ENCODE assay signal across 17 mouse cellular contexts in the genomic region with DNA sequence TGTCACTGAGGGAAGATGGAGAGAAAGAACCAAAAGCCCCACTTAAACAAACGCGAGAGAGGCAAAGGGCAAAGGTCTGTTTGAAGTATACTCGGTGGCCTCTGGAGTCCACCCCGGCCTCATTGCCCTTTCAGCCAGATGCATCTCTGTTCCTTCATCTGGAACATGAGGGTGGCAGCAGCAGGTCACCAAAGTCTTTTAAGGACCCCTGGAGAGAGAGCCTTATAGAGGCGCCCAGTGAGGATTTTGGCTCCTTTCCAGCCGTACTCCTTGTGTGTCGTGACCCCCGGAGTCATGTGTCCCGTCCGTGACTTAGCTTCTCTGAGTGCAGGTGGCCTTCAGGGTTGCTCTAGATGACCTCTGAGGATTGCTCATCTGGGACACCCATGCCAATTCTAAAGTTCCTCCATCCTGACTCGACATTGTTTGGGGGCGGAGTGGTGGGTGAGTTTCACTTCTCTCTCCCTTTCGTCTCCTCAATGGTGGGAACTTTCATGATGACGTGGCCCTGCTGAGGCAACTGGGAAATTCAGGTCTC. TPM values are rescaled to one million over a fixed set of nuclear protein-coding genes. Genes with fewer than 3 reads are reported as not detected.
DNase-seq lines count a peak whose midpoint lies in the region; ATAC-seq and TF ChIP-seq lines count a peak whose summit lies in the region.
"Had no signal": no experiment of that assay in that cellular context is flagged by ENCODE, and none has a peak within 500 bp of the region (broad histone marks: within the 10 kb centered on the region; RNA-seq: fewer than 3 reads in every experiment).

No protein-coding gene starts in this region.

- H3K27ac ChIP-seq in intestine, embryonic 16.5 days (ENCODE audit: low read length), result no peak overlapping the region
- no peak overlapping the region for H3K27ac ChIP-seq in thymus, adult 2 months (ENCODE audit: control insufficient read depth, insufficient read depth, low read length)
- H3K27ac ChIP-seq in hindbrain, embryonic 10.5 days, result no peak overlapping the region
- H3K27ac ChIP-seq: embryonic facial prominence, embryonic 13.5 days; heart, embryonic 10.5 days; limb, embryonic 12.5 days; stomach, embryonic 15.5 days had no signal

- no peak for TF ChIP-seq CTCF in thymus, adult 2 months (IDR thresholded peaks at IDR 0.05; ENCODE audit: borderline replicate concordance, control insufficient read depth, extremely low read depth, insufficient read depth, low read length, poor library complexity)

- DNase-seq in layer of hippocampus, adult 11-12 months (ENCODE audit: low spot score), result peak; percentile 18
- no peak for DNase-seq in layer of hippocampus, postnatal 25 days (ENCODE audit: extremely low spot score in 1 of 2, low spot score in 1 of 2)
- DNase-seq in adrenal gland, postnatal 10 days, result peak; percentile 11
- DNase-seq in kidney, postnatal 4 days, result peak; percentile 27 to 56
- no peak for DNase-seq in frontal cortex, postnatal 14 days (ENCODE audit: low spot score in 2 of 2)
- DNase-seq in thymus, adult 2 months, result no peak
- DNase-seq in hindbrain, embryonic 10.5 days (ENCODE audit: low spot score), result no peak
- DNase-seq: cerebellum, adult 9-11 months; layer of hippocampus, postnatal 36 days; lung, postnatal 14 days; right cerebral cortex, postnatal 25 days had no signal

- no peaks in the 10 kb centered on the region for H3K27me3 ChIP-seq in intestine, embryonic 16.5 days (replicated peaks; ENCODE audit: control insufficient read depth, insufficient read depth, low read length)
- H3K27me3 ChIP-seq in thymus, adult 2 months (ENCODE audit: control insufficient read depth, insufficient read depth, low read length), result no peaks in the 10 kb centered on the region
- no peaks in the 10 kb centered on the region for H3K27me3 ChIP-seq in hindbrain, embryonic 10.5 days (ENCODE audit: insufficient read depth, poor library complexity, severe bottlenecking)
- H3K27me3 ChIP-seq: embryonic facial prominence, embryonic 13.5 days; stomach, embryonic 15.5 days had no signal

- no peaks in the 10 kb centered on the region for H3K9me3 ChIP-seq in intestine, embryonic 16.5 days (ENCODE audit: control insufficient read depth, low read length)
- no peaks in the 10 kb centered on the region for H3K9me3 ChIP-seq in hindbrain, embryonic 10.5 days
- H3K9me3 ChIP-seq: embryonic facial prominence, embryonic 13.5 days; heart, embryonic 10.5 days; limb, embryonic 12.5 days; stomach, embryonic 15.5 days had no signal

- TF ChIP-seq POLR2A in thymus, adult 2 months (IDR thresholded peaks at IDR 0.05; ENCODE audit: control insufficient read depth, extremely low read depth, insufficient read depth, low read length, poor library complexity), result no peak

- no peak overlapping the region for H3K4me2 ChIP-seq in intestine, embryonic 16.5 days (ENCODE audit: low read depth, low read length)
- H3K4me2 ChIP-seq: embryonic facial prominence, embryonic 13.5 days; limb, embryonic 12.5 days; stomach, embryonic 15.5 days had no signal

- no peak overlapping the region for H3K4me3 ChIP-seq in intestine, embryonic 16.5 days (ENCODE audit: low read length)
- no peak overlapping the region for H3K4me3 ChIP-seq in thymus, adult 2 months (ENCODE audit: control insufficient read depth, insufficient read depth, low read length)
- no peak overlapping the region for H3K4me3 ChIP-seq in hindbrain, embryonic 10.5 days
- H3K4me3 ChIP-seq: embryonic facial prominence, embryonic 13.5 days; heart, embryonic 10.5 days; limb, embryonic 12.5 days; stomach, embryonic 15.5 days had no signal

- peak; percentile 16; the same call in 1 of the 2 replicates for ATAC-seq in intestine, embryonic 16.5 days
- ATAC-seq: hindbrain, embryonic 16.5 days had no signal

- no peak overlapping the region for H3K9ac ChIP-seq in intestine, embryonic 16.5 days (ENCODE audit: low read depth, low read length)
- H3K9ac ChIP-seq: embryonic facial prominence, embryonic 13.5 days; limb, embryonic 12.5 days; stomach, embryonic 15.5 days had no signal

- 54% methylated on average over 14 of the region's 14 CpGs for WGBS in intestine, embryonic 16.5 days
- WGBS in thymus, adult 2 months, result 65% methylated on average over 14 of the region's 14 CpGs
- 75% methylated on average over 14 of the region's 14 CpGs for WGBS in hindbrain, embryonic 10.5 days

- no peaks in the 10 kb centered on the region for H3K36me3 ChIP-seq in intestine, embryonic 16.5 days (ENCODE audit: control insufficient read depth, insufficient read depth, low read length)
- H3K36me3 ChIP-seq in thymus, adult 2 months (ENCODE audit: control insufficient read depth, insufficient read depth, low read length), result no peaks in the 10 kb centered on the region
- no peaks in the 10 kb centered on the region for H3K36me3 ChIP-seq in hindbrain, embryonic 10.5 days
- H3K36me3 ChIP-seq: embryonic facial prominence, embryonic 13.5 days; heart, embryonic 10.5 days; limb, embryonic 12.5 days; stomach, embryonic 15.5 days had no signal

- H3K4me1 ChIP-seq in intestine, embryonic 16.5 days (ENCODE audit: control insufficient read depth, insufficient read depth, low read length), result no peaks in the 10 kb centered on the region
- H3K4me1 ChIP-seq in thymus, adult 2 months (replicated peaks; ENCODE audit: control insufficient read depth, insufficient read depth, low read length), result no peaks in the 10 kb centered on the region
- H3K4me1 ChIP-seq in hindbrain, embryonic 10.5 days (replicated peaks), result no peaks in the 10 kb centered on the region
- H3K4me1 ChIP-seq: embryonic facial prominence, embryonic 13.5 days; heart, embryonic 10.5 days; limb, embryonic 12.5 days; stomach, embryonic 15.5 days had no signal

RNA-seq across cellular contexts. Expression of a gene that starts 15.8 kb away (rescaled TPM):
- under 1 TPM; 0.12 to 0.16 TPM for total RNA-seq in layer of hippocampus, postnatal 25 days (2021)
- 1 to 10 TPM; 1.5 to 2.7 TPM for total RNA-seq in adrenal gland, postnatal 10 days (2021)
- 9.0 and 9.8 TPM in 2 replicates for polyA plus RNA-seq in intestine, embryonic 16.5 days (2015; fragmentation: Nextera tagmentation; extraction: Ambion mirVana)
- 0.11 and 0.13 TPM in 2 replicates for polyA plus RNA-seq in thymus, adult 2 months (2012; rRNA removed)
- not detected in 2 replicates for polyA plus RNA-seq in hindbrain, embryonic 10.5 days (2016; fragmentation: Nextera tagmentation; extraction: Ambion mirVana)
- polyA plus RNA-seq: embryonic facial prominence, embryonic 13.5 days; limb, embryonic 12.5 days had no signal

Comparison
In these comparisons a context has a peak if more than half of its experiments do, and no peak if none do; other contexts are left out.
1. DNase-seq: peak in layer of hippocampus, adult 11-12 months (single experiment), adrenal gland, postnatal 10 days (single experiment) and kidney, postnatal 4 days (2 of 2); none in layer of hippocampus, postnatal 25 days (0 of 2), frontal cortex, postnatal 14 days (0 of 2), thymus, adult 2 months (single experiment) and hindbrain, embryonic 10.5 days (single experiment).